Mouse (Mus musculus) kidney, adult 9 months (tissue): ENCODE measurements at regions not wholly inside any gene's neighbourhood (a gene's known extent, or its start where the extent isn't known, plus 50 kb on each side); places are given as distances from the start of the nearest gene placed in this dataset.

Experiments
- DNase-seq: peaks from one replicate; pipeline ENCODE4 v3.0.0; 2022

- DNase-seq: no peak
Observed at GRCm38 (mm10) chr12:68871259-68871658, 287.7 kb downstream of the Rps29 start.

GRCm38 (mm10) chr12:68862991-68863356 is 296.0 kb downstream of the Rps29 start:
- no peak for DNase-seq

GRCm38 (mm10) chr12:68862313-68862990 is 296.5 kb downstream of the Rps29 start:
- DNase-seq: peak; percentile 64

- no peak for DNase-seq
Observed at GRCm38 (mm10) chr12:68860332-68860731, 298.7 kb downstream of the Rps29 start.

- no peak for DNase-seq
Observed at GRCm38 (mm10) chr12:68849616-68850140, 309.3 kb downstream of the Rps29 start.

GRCm38 (mm10) chr12:68840815-68841214 is 318.2 kb downstream of the Rps29 start:
- no peak for DNase-seq

- no peak for DNase-seq
Observed at GRCm38 (mm10) chr12:68840156-68840555, 318.8 kb downstream of the Rps29 start.

- DNase-seq: no peak
Observed at GRCm38 (mm10) chr12:68836023-68836422, 323.0 kb downstream of the Rps29 start.

GRCm38 (mm10) chr12:68833914-68834313 is 325.1 kb downstream of the Rps29 start:
- no peak for DNase-seq

GRCm38 (mm10) chr12:68829404-68829803 is 329.6 kb downstream of the Rps29 start:
- DNase-seq: no peak

- no peak for DNase-seq
Observed at GRCm38 (mm10) chr12:68827549-68828249, 331.3 kb downstream of the Rps29 start.

- DNase-seq: no peak
Observed at GRCm38 (mm10) chr12:68794396-68794795, 364.6 kb downstream of the Rps29 start.

- no peak for DNase-seq
Observed at GRCm38 (mm10) chr12:68783636-68784035, 375.4 kb downstream of the Rps29 start.

GRCm38 (mm10) chr12:68775503-68775902 is 383.5 kb downstream of the Rps29 start:
- DNase-seq: no peak

GRCm38 (mm10) chr12:68774800-68775199 is 384.2 kb downstream of the Rps29 start:
- DNase-seq: no peak

- no peak for DNase-seq
Observed at GRCm38 (mm10) chr12:68758263-68759020, 400.5 kb downstream of the Rps29 start.

GRCm38 (mm10) chr12:68728882-68729281 is 430.1 kb downstream of the Rps29 start:
- DNase-seq: no peak

- no peak for DNase-seq
Observed at GRCm38 (mm10) chr12:68718946-68719345, 440.0 kb downstream of the Rps29 start.

GRCm38 (mm10) chr12:68694275-68695267 is 464.4 kb downstream of the Rps29 start:
- DNase-seq: no peak

GRCm38 (mm10) chr12:68688262-68688661 is 470.7 kb downstream of the Rps29 start:
- DNase-seq: no peak

GRCm38 (mm10) chr12:68683897-68684296 is 475.1 kb downstream of the Rps29 start:
- no peak for DNase-seq

GRCm38 (mm10) chr12:68683176-68683575 is 475.8 kb downstream of the Rps29 start:
- DNase-seq: no peak
